In the genomic region with DNA sequence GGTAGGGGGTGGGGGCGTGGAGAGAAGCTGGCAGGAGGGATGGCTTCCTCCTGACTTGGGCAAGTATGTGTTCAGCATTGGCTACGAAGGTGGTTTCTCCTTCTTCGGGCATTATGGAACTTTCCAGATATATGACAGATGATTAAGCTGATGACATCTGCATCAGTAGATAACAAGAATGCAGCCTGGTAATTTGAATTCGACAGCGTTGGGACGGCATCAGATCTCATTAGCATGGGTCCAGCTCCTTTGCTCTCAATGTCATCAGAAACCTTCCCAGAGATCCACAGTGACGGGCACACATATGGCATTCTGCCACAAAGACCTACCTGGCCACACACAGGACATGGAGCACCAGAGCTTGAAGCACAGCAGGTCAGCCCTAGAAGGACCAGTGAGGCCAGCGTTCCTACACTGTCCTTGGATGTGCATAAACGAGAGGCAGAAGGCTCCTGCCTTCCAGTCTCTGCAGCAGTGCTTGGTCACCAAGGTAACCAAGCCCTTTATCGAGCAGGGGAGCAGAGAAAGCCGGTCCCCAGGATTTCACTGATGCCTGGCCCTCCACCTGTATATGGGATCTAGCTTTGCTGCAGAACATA, we compare ENCODE assay signal across 12 mouse cellular contexts. TPM values are rescaled to one million over a fixed set of nuclear protein-coding genes. Genes with fewer than 3 reads are reported as not detected.
DNase-seq lines count a peak whose midpoint lies in the region; ATAC-seq lines count a peak whose summit lies in the region.
"Had no signal": no experiment of that assay in that cellular context is flagged by ENCODE, and none has a peak within 500 bp of the region (broad histone marks: within the 10 kb centered on the region; RNA-seq: fewer than 3 reads in every experiment).

No protein-coding gene starts in this region.

- no peaks in the 10 kb centered on the region for H3K9me3 ChIP-seq in lung, embryonic 16.5 days (ENCODE audit: control insufficient read depth, low read length)
- H3K9me3 ChIP-seq in midbrain, embryonic 10.5 days (replicated peaks): no peaks in the 10 kb centered on the region
- no peaks in the 10 kb centered on the region for H3K9me3 ChIP-seq in stomach, embryonic 15.5 days
- H3K9me3 ChIP-seq: embryonic facial prominence, embryonic 13.5 days; heart, embryonic 12.5 days; megakaryocyte, embryonic 14.5 days had no signal

- 63% methylated on average over 11 of the region's 11 CpGs for WGBS in lung, embryonic 16.5 days
- 55% methylated on average over 11 of the region's 11 CpGs for WGBS in midbrain, embryonic 10.5 days
- WGBS in stomach, embryonic 15.5 days: 66% methylated on average over 11 of the region's 11 CpGs

- H3K27ac ChIP-seq in lung, embryonic 16.5 days (ENCODE audit: low read length): peak overlapping the region; percentile 95
- H3K27ac ChIP-seq in midbrain, embryonic 10.5 days (replicated peaks): peak overlapping the region; percentile 61
- H3K27ac ChIP-seq in stomach, embryonic 15.5 days: peak overlapping the region; percentile 88; the same call in 1 of the 2 replicates
- H3K27ac ChIP-seq: liver, embryonic 14.5 days had no signal

- H3K27me3 ChIP-seq in lung, embryonic 16.5 days (ENCODE audit: control insufficient read depth, insufficient read depth, low read depth, low read length): no peaks in the 10 kb centered on the region
- peaks cover 18% of the 10 kb centered on the region for H3K27me3 ChIP-seq in midbrain, embryonic 10.5 days (ENCODE audit: low read depth, poor library complexity, severe bottlenecking)
- H3K27me3 ChIP-seq in stomach, embryonic 15.5 days (replicated peaks): no peaks in the 10 kb centered on the region
- H3K27me3 ChIP-seq: embryonic facial prominence, embryonic 13.5 days; heart, embryonic 12.5 days had no signal

- peaks cover 42% of the 10 kb centered on the region for H3K4me1 ChIP-seq in lung, embryonic 16.5 days (replicated peaks; ENCODE audit: control insufficient read depth, insufficient read depth, low read length)
- H3K4me1 ChIP-seq in midbrain, embryonic 10.5 days: peaks cover 58% of the 10 kb centered on the region
- H3K4me1 ChIP-seq in stomach, embryonic 15.5 days: peaks cover 48% of the 10 kb centered on the region

- no peak for ATAC-seq in lung, embryonic 16.5 days (ENCODE audit: low read depth)
- no peak for ATAC-seq in stomach, embryonic 15.5 days (ENCODE audit: insufficient read depth, low FRiP score, low read depth)

- no peak overlapping the region for H3K4me3 ChIP-seq in lung, embryonic 16.5 days (ENCODE audit: low read length)
- H3K4me3 ChIP-seq in midbrain, embryonic 10.5 days: no peak overlapping the region
- no peak overlapping the region for H3K4me3 ChIP-seq in stomach, embryonic 15.5 days (replicated peaks)
- H3K4me3 ChIP-seq: embryonic facial prominence, embryonic 13.5 days; heart, embryonic 12.5 days had no signal

- no peak overlapping the region; the same call in 1 of the 2 replicates for H3K4me2 ChIP-seq in lung, embryonic 16.5 days (ENCODE audit: low read depth, low read length)
- no peak overlapping the region for H3K4me2 ChIP-seq in stomach, embryonic 15.5 days
- H3K4me2 ChIP-seq: embryonic facial prominence, embryonic 13.5 days; heart, embryonic 12.5 days had no signal

- H3K36me3 ChIP-seq in lung, embryonic 16.5 days (ENCODE audit: control insufficient read depth, insufficient read depth, low read length): no peaks in the 10 kb centered on the region
- H3K36me3 ChIP-seq in midbrain, embryonic 10.5 days: peaks cover 3% of the 10 kb centered on the region
- no peaks in the 10 kb centered on the region for H3K36me3 ChIP-seq in stomach, embryonic 15.5 days

- H3K9ac ChIP-seq in lung, embryonic 16.5 days (ENCODE audit: low read length): no peak overlapping the region
- H3K9ac ChIP-seq in stomach, embryonic 15.5 days: no peak overlapping the region
- H3K9ac ChIP-seq: embryonic facial prominence, embryonic 13.5 days; heart, embryonic 12.5 days; liver, embryonic 14.5 days had no signal

- DNase-seq in cerebellum, postnatal 10 days: peak; percentile 50 to 57
- DNase-seq in cerebellum, adult 9-10 months: no peak
- DNase-seq in lung, adult 18-20 months: no peak
- DNase-seq in midbrain, embryonic 10.5 days (ENCODE audit: low spot score): no peak
- DNase-seq in frontal cortex, postnatal 14 days (ENCODE audit: low spot score in 2 of 2): no peak
- no peak for DNase-seq in urinary bladder, adult 18-20 months (ENCODE audit: low spot score in 2 of 2)

RNA-seq across cellular contexts. Expression of a gene that starts 29.0 kb away (rescaled TPM):
- 2.8 and 2.9 TPM in 2 replicates for polyA plus RNA-seq in lung, embryonic 16.5 days (2015; fragmentation: Nextera tagmentation; extraction: Ambion mirVana)
- polyA plus RNA-seq in midbrain, embryonic 10.5 days (2016; fragmentation: Nextera tagmentation; extraction: Ambion mirVana): 5.6 and 5.9 TPM in 2 replicates
- 7.1 and 7.2 TPM in 2 replicates for polyA plus RNA-seq in stomach, embryonic 15.5 days (2015; fragmentation: Nextera tagmentation; extraction: Ambion mirVana)

Comparison
In these comparisons a context has a peak if more than half of its experiments do, and no peak if none do; other contexts are left out.
1. DNase-seq: peak in cerebellum, postnatal 10 days (2 of 2); none in cerebellum, adult 9-10 months (single experiment), lung, adult 18-20 months (0 of 2), midbrain, embryonic 10.5 days (single experiment), frontal cortex, postnatal 14 days (0 of 2) and urinary bladder, adult 18-20 months (0 of 2).
2. Peak in every context shown above with its lines, with median percentiles within 50 percentile points of each other: H3K27ac ChIP-seq.